Mouse (Mus musculus) CH12.LX (cell line): ENCODE results near the gene Ttll8. TPM values are rescaled to one million over a fixed set of nuclear protein-coding genes. Genes with fewer than 3 reads are reported as not detected.

ENCODE experiments used
- DNase-seq: peaks from one replicate; pipeline ENCODE4 v3.0.0-alpha.2; 2013; ENCODE audit errors: extremely low read depth
- H3K27ac ChIP-seq: 2 replicates; pipeline ENCODE4 v1.5.1; 2012; ENCODE audit warnings: low read depth, mild to moderate bottlenecking, control low read depth, moderate library complexity; ENCODE audit not compliant: insufficient read depth
- H3K27me3 ChIP-seq: replicated peaks from 2 replicates; pipeline ENCODE3; 2012; ENCODE audit warnings: inconsistent platforms
- H3K36me3 ChIP-seq, 2 experiments: replicated peaks in 1 of 2; 2 replicates each; pipeline versions ENCODE3 to v1.6.1; 2012; ENCODE audit warnings: inconsistent platforms in 1 of 2, low read length in 1 of 2, mild to moderate bottlenecking in 1 of 2, mixed read lengths in 1 of 2, moderate library complexity in 1 of 2; ENCODE audit not compliant: control insufficient read depth in 1 of 2, insufficient read depth in 1 of 2
- H3K4me1 ChIP-seq, 2 experiments: 2 replicates each; pipeline ENCODE4 v1.6.1; 2012; ENCODE audit warnings: inconsistent platforms in 1 of 2, moderate library complexity in 1 of 2; ENCODE audit not compliant: insufficient read depth in 2 of 2, control insufficient read depth in 1 of 2
- H3K4me2 ChIP-seq: 2 replicates; pipeline ENCODE4 v1.6.1; 2012; ENCODE audit warnings: low read depth, mild to moderate bottlenecking, control low read depth; ENCODE audit not compliant: poor library complexity, insufficient read depth, severe bottlenecking
- H3K4me3 ChIP-seq, 3 experiments: fragments of 150-350 bp in 1 of 3; sonication (generic) in 1 of 3; replicated peaks in 1 of 3; 2 replicates each; pipeline versions ENCODE3 to v1.5.1; 2011 to 2012; ENCODE audit warnings: low read depth in 2 of 3, low read length in 2 of 3, mild to moderate bottlenecking in 2 of 3, moderate library complexity in 2 of 3, control low read depth in 1 of 3, improper control_type of control experiment in 1 of 3, inconsistent platforms in 1 of 3, mixed read lengths in 1 of 3; ENCODE audit not compliant: poor library complexity in 1 of 3
- H3K79me2 ChIP-seq: replicated peaks from 2 replicates; pipeline ENCODE4 v1.6.1; 2012; ENCODE audit warnings: mild to moderate bottlenecking, moderate library complexity; ENCODE audit not compliant: control insufficient read depth, poor library complexity, insufficient read depth, severe bottlenecking; ENCODE audit errors: extremely low read depth
- H3K9ac ChIP-seq: 2 replicates; pipeline ENCODE4 v1.6.1; 2012; ENCODE audit warnings: low read depth, mild to moderate bottlenecking, control low read depth, moderate library complexity; ENCODE audit not compliant: insufficient read depth
- H3K9me3 ChIP-seq: replicated peaks from 2 replicates; pipeline ENCODE3; 2012; ENCODE audit warnings: low read length, inconsistent platforms, mixed read lengths
- BHLHE40 ChIP-seq: IDR thresholded peaks from 2 replicates; pipeline ENCODE4 v1.6.1; 2011; ENCODE audit warnings: mild to moderate bottlenecking, low read depth, low read length, improper control_type of control experiment
- CHD2 ChIP-seq: IDR thresholded peaks from 2 replicates; pipeline ENCODE4 v1.6.1; 2011; ENCODE audit warnings: low read length, improper control_type of control experiment
- CTCF ChIP-seq, 2 experiments: IDR thresholded peaks in 1 of 2; conservative IDR thresholded peaks in 1 of 2; 2 replicates each; pipeline ENCODE4 v1.5.1; 2011 to 2012; ENCODE audit warnings: low read depth in 2 of 2, low read length in 2 of 2, improper control_type of control experiment in 1 of 2, inconsistent platforms in 1 of 2, mild to moderate bottlenecking in 1 of 2, moderate library complexity in 1 of 2
- E2F4 ChIP-seq: IDR thresholded peaks from 2 replicates; pipeline ENCODE4 v1.6.1; 2011; ENCODE audit warnings: low read depth, low read length, improper control_type of control experiment; ENCODE audit not compliant: insufficient replicate concordance
- ELF1 ChIP-seq: IDR thresholded peaks from 2 replicates; pipeline ENCODE4 v1.6.1; 2014; ENCODE audit warnings: low read depth, mild to moderate bottlenecking, inconsistent platforms, low read length, improper control_type of control experiment
- HCFC1 ChIP-seq: IDR thresholded peaks from 2 replicates; pipeline ENCODE4 v1.6.1; 2012; ENCODE audit warnings: low read depth, mild to moderate bottlenecking, inconsistent platforms, low read length, improper control_type of control experiment
- MAX ChIP-seq: IDR thresholded peaks from 2 replicates; pipeline ENCODE4 v1.6.1; 2011; ENCODE audit warnings: low read length, improper control_type of control experiment
- MAZ ChIP-seq: IDR thresholded peaks from 2 replicates; pipeline ENCODE4 v1.6.1; 2012; ENCODE audit warnings: low read depth, mild to moderate bottlenecking, inconsistent platforms, low read length, improper control_type of control experiment, moderate library complexity
- MXI1 ChIP-seq: IDR thresholded peaks from 2 replicates; pipeline ENCODE4 v1.6.1; 2011; ENCODE audit warnings: mild to moderate bottlenecking, low read depth, low read length, improper control_type of control experiment
- NRF1 ChIP-seq: IDR thresholded peaks from 2 replicates; pipeline ENCODE4 v1.6.1; 2014; ENCODE audit warnings: low read depth, mild to moderate bottlenecking, inconsistent platforms, low read length, improper control_type of control experiment, moderate library complexity
- POLR2AphosphoS2 ChIP-seq: IDR thresholded peaks from 2 replicates; pipeline ENCODE4 v1.6.1; 2011; ENCODE audit warnings: low read depth, low read length, improper control_type of control experiment
- RAD21 ChIP-seq: IDR thresholded peaks from 2 replicates; pipeline ENCODE4 v1.6.1; 2011; ENCODE audit warnings: low read depth, mild to moderate bottlenecking, low read length, improper control_type of control experiment, moderate library complexity
- SIN3A ChIP-seq: IDR thresholded peaks from 2 replicates; pipeline ENCODE4 v1.6.1; 2012; ENCODE audit warnings: low read length, improper control_type of control experiment, inconsistent platforms
- SMC3 ChIP-seq: IDR thresholded peaks from 2 replicates; pipeline ENCODE4 v1.6.1; 2011; ENCODE audit warnings: low read depth, low read length, improper control_type of control experiment
- TCF12 ChIP-seq: IDR thresholded peaks from 2 replicates; pipeline ENCODE4 v1.6.1; 2014; ENCODE audit warnings: low read depth, mild to moderate bottlenecking, inconsistent platforms, low read length, improper control_type of control experiment
- USF2 ChIP-seq: conservative IDR thresholded peaks from 2 replicates; pipeline ENCODE4 v1.6.1; 2011; ENCODE audit warnings: low read depth, low read length, improper control_type of control experiment
- ZMIZ1 ChIP-seq: IDR thresholded peaks from 2 replicates; pipeline ENCODE4 v1.6.1; 2012; ENCODE audit warnings: low read depth, mild to moderate bottlenecking, inconsistent platforms, low read length, improper control_type of control experiment
- ZNF384 ChIP-seq: IDR thresholded peaks from 2 replicates; pipeline ENCODE4 v1.6.1; 2012; ENCODE audit warnings: low read depth, low read length, improper control_type of control experiment, inconsistent platforms
- dilution Hi-C: fragments of 300-500 bp; cut with MboI; formaldehyde crosslinking; loops from 2 replicates; pipeline ENCODE4 v1.14.3; 2020; ENCODE audit warnings: low sequenced_read_pairs; ENCODE audit not compliant: extremely low pct_unique_long_range_greater_than_20kb, extremely low pct_ligation_motif_present
- in situ Hi-C: fragments of 300-500 bp; cut with MboI; formaldehyde crosslinking; loops from 3 replicates; pipeline ENCODE4 v1.14.3; 2019; ENCODE audit warnings: low sequenced_read_pairs, low pct_ligation_motif_present, low pct_unique_long_range_greater_than_20kb, mixed read lengths
- polyA plus RNA-seq: library from polyadenylated mRNA; unstranded; fragments of >175 nt; gene quantifications from 2 replicates; pipeline ENCODE4 v1.2.1, GENCODE M21; 2012; ENCODE audit warnings: low read depth; ENCODE audit not compliant: insufficient read length
- total RNA-seq, 2 experiments: library from RNA; depleted of rRNA; stranded (reverse); fragments of 300-350 nt in 1 of 2; fragments of >200 nt in 1 of 2; gene quantifications; 2 replicates each; pipeline ENCODE4 v1.2.3; 2012 to 2014

Ttll8 gene
- total and polyA plus RNA-seq, 3 experiments = not detected

DNA sequence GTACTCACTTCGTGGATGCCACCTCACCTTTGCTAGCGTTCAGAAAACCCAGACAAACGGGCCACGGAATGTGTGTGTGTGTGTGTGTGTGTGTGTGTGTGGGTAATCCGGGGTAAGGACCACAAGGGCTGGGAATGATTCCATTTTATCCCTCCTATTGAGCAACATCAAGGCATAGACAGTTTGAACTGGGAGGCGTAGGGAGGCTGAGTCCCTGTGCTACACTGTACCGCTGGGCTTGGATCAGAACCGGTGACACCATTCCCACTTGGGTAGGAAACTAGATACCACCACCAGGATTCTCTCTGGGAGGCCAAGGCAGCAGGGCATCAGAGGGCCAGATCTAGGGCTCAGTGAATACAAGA, 62.6 kb downstream of the Ttll8 start:
- no peak overlapping the region for H3K9ac ChIP-seq
- in situ Hi-C loops (no loop called here), dilution Hi-C loops (no loop called here)
- H3K36me3 ChIP-seq = no peaks in the 10 kb centered on the region
- H3K27me3 ChIP-seq = peaks cover 95% of the 10 kb centered on the region
- peak overlapping the region; percentile 86; the same call in 1 of the 2 replicates for H3K4me2 ChIP-seq
- no peak for TF ChIP-seq ZMIZ1
- TF ChIP-seq HCFC1 = no peak
- no peak for TF ChIP-seq RAD21
- no peak for TF ChIP-seq MAX
- TF ChIP-seq TCF12 = no peak
- no peak for TF ChIP-seq POLR2AphosphoS2
- no peak for TF ChIP-seq SMC3
- TF ChIP-seq USF2 = no peak
- no peak for TF ChIP-seq NRF1
- no peak for TF ChIP-seq BHLHE40
- TF ChIP-seq CTCF (conservative IDR thresholded peaks at IDR 0.05 in 1 of 2, IDR thresholded peaks at IDR 0.05 in 1 of 2; ENCODE audit: low read depth in 2 of 2, low read length in 2 of 2) = no peak
- TF ChIP-seq ZNF384 = no peak
- no peak for TF ChIP-seq SIN3A
- TF ChIP-seq CHD2 = no peak
- TF ChIP-seq ELF1 = no peak
- no peaks in the 10 kb centered on the region for H3K9me3 ChIP-seq
- H3K27ac ChIP-seq = no peak overlapping the region
- H3K4me3 ChIP-seq = peak overlapping the region in 1 of 3 experiments; percentile 60
- H3K79me2 ChIP-seq = no peaks in the 10 kb centered on the region
- no peak for DNase-seq
- peaks cover 6 to 7% of the 10 kb centered on the region in 2 experiments; a peak in 3 of 4 replicates for H3K4me1 ChIP-seq

DNA sequence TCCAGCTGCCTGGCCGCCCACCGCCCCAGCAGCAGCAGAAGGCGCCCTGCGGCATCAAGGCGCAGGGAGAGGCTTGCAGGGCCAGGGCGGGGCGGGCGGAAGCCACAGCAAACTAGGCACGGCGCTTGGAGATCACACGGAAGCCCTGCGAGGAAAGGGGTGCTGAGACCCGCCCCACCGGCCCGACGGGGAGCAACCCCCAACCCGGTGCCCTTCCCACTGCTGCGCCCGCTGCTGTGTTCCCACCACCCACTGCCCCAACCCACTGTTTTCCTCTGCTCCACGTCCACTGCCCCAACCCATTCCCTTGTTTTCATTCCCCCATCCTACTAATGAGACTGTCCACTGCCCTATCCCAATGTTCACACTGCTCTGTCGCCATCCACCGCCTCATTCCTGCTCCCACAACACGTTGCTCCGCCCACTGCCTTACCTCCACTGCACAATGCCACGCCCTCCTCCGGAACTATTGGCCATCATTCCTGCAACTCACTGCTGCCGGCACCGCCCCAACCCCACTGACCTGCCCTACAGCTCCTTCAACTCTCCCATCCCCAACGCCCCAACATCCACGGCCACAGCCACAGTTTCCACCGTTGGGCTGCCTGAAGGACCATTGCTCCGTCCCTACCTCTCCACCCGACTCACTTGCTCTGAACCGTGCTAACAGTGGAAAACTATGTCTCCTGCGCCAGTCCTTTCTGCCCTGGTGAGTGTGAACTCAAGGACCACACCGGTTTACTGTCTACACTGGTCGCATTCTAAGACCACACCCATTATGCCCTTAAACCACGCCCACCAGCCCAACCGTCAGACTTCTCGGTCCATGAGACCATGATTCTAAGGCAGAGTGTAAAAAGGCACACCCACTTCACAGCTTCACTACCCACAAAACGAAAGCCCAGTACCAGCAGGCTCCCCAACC, 63.2 kb downstream of the Ttll8 start:
- Histone ChIP-seq H3K27me3 (peaks cover 92% of the 10 kb centered on the region), H3K36me3 (no peaks in the 10 kb centered on the region), H3K9me3 (no peaks in the 10 kb centered on the region), H3K4me1 (peaks cover 6 to 7% of the 10 kb centered on the region in 2 experiments; a peak in 3 of 4 replicates), H3K9ac (no peak overlapping the region), H3K4me3 (peak overlapping the region; percentile 18 to 60 (median 34)), H3K27ac (no peak overlapping the region), H3K4me2 (peak overlapping the region; percentile 86), H3K79me2 (no peaks in the 10 kb centered on the region)
- dilution Hi-C loops (no loop called here), in situ Hi-C loops (no loop called here)
- DNase-seq = peak; percentile 33
- no peak for TF ChIP-seq SMC3
- 0 out of 2 replicates have a peak, but pooled peaks have one; percentile 7 for TF ChIP-seq MXI1
- TF ChIP-seq E2F4 = no peak
- TF ChIP-seq MAZ = no peak
